Mouse (Mus musculus) CH12.LX (cell line): ENCODE measurements around the gene Ttc25. TPM values are rescaled to one million over a fixed set of nuclear protein-coding genes. Genes with fewer than 3 reads are reported as not detected.

Experiments used
- DNase-seq: peaks from one replicate; pipeline ENCODE4 v3.0.0-alpha.2; 2013; ENCODE audit errors: extremely low read depth
- H3K27ac ChIP-seq: 2 replicates; pipeline ENCODE4 v1.5.1; 2012; ENCODE audit warnings: low read depth, mild to moderate bottlenecking, control low read depth, moderate library complexity; ENCODE audit not compliant: insufficient read depth
- H3K27me3 ChIP-seq: replicated peaks from 2 replicates; pipeline ENCODE3; 2012; ENCODE audit warnings: inconsistent platforms
- H3K36me3 ChIP-seq, 2 experiments: replicated peaks in 1 of 2; 2 replicates each; pipeline versions ENCODE3 to v1.6.1; 2012; ENCODE audit warnings: inconsistent platforms in 1 of 2, low read length in 1 of 2, mild to moderate bottlenecking in 1 of 2, mixed read lengths in 1 of 2, moderate library complexity in 1 of 2; ENCODE audit not compliant: control insufficient read depth in 1 of 2, insufficient read depth in 1 of 2
- H3K4me1 ChIP-seq, 2 experiments: 2 replicates each; pipeline ENCODE4 v1.6.1; 2012; ENCODE audit warnings: inconsistent platforms in 1 of 2, moderate library complexity in 1 of 2; ENCODE audit not compliant: insufficient read depth in 2 of 2, control insufficient read depth in 1 of 2
- H3K4me2 ChIP-seq: 2 replicates; pipeline ENCODE4 v1.6.1; 2012; ENCODE audit warnings: low read depth, mild to moderate bottlenecking, control low read depth; ENCODE audit not compliant: poor library complexity, insufficient read depth, severe bottlenecking
- H3K4me3 ChIP-seq, 3 experiments: fragments of 150-350 bp in 1 of 3; sonication (generic) in 1 of 3; replicated peaks in 1 of 3; 2 replicates each; pipeline versions ENCODE3 to v1.5.1; 2011 to 2012; ENCODE audit warnings: low read depth in 2 of 3, low read length in 2 of 3, mild to moderate bottlenecking in 2 of 3, moderate library complexity in 2 of 3, control low read depth in 1 of 3, improper control_type of control experiment in 1 of 3, inconsistent platforms in 1 of 3, mixed read lengths in 1 of 3; ENCODE audit not compliant: poor library complexity in 1 of 3
- H3K79me2 ChIP-seq: replicated peaks from 2 replicates; pipeline ENCODE4 v1.6.1; 2012; ENCODE audit warnings: mild to moderate bottlenecking, moderate library complexity; ENCODE audit not compliant: control insufficient read depth, poor library complexity, insufficient read depth, severe bottlenecking; ENCODE audit errors: extremely low read depth
- H3K9ac ChIP-seq: 2 replicates; pipeline ENCODE4 v1.6.1; 2012; ENCODE audit warnings: low read depth, mild to moderate bottlenecking, control low read depth, moderate library complexity; ENCODE audit not compliant: insufficient read depth
- H3K9me3 ChIP-seq: replicated peaks from 2 replicates; pipeline ENCODE3; 2012; ENCODE audit warnings: low read length, inconsistent platforms, mixed read lengths
- BHLHE40 ChIP-seq: IDR thresholded peaks from 2 replicates; pipeline ENCODE4 v1.6.1; 2011; ENCODE audit warnings: mild to moderate bottlenecking, low read depth, low read length, improper control_type of control experiment
- CHD1 ChIP-seq: IDR thresholded peaks from 2 replicates; pipeline ENCODE4 v1.6.1; 2012; ENCODE audit warnings: low read depth, low read length, improper control_type of control experiment, inconsistent platforms
- EP300 ChIP-seq: IDR thresholded peaks from 2 replicates; pipeline ENCODE4 v1.6.1; 2011; ENCODE audit warnings: low read length, improper control_type of control experiment
- GABPA ChIP-seq: IDR thresholded peaks from 2 replicates; pipeline ENCODE4 v1.6.1; 2012; ENCODE audit warnings: low read depth, low read length, improper control_type of control experiment, inconsistent platforms; ENCODE audit not compliant: insufficient replicate concordance
- HCFC1 ChIP-seq: IDR thresholded peaks from 2 replicates; pipeline ENCODE4 v1.6.1; 2012; ENCODE audit warnings: low read depth, mild to moderate bottlenecking, inconsistent platforms, low read length, improper control_type of control experiment
- IRF4 ChIP-seq: IDR thresholded peaks from 2 replicates; pipeline ENCODE4 v1.6.1; 2014; ENCODE audit warnings: low read depth, mild to moderate bottlenecking, inconsistent platforms, low read length, improper control_type of control experiment
- JUND ChIP-seq: conservative IDR thresholded peaks from 2 replicates; pipeline ENCODE4 v1.6.1; 2011; ENCODE audit warnings: low read depth, low read length, improper control_type of control experiment
- KAT2A ChIP-seq: IDR thresholded peaks from 2 replicates; pipeline ENCODE4 v1.6.1; 2012; ENCODE audit warnings: low read length, improper control_type of control experiment, inconsistent platforms; ENCODE audit not compliant: insufficient replicate concordance
- MXI1 ChIP-seq: IDR thresholded peaks from 2 replicates; pipeline ENCODE4 v1.6.1; 2011; ENCODE audit warnings: mild to moderate bottlenecking, low read depth, low read length, improper control_type of control experiment
- MYC ChIP-seq: IDR thresholded peaks from 2 replicates; pipeline ENCODE4 v1.6.1; 2011; ENCODE audit warnings: low read depth, mild to moderate bottlenecking, improper control_type of control experiment, low read length
- NELFE ChIP-seq: IDR thresholded peaks from 2 replicates; pipeline ENCODE4 v1.6.1; 2011; ENCODE audit warnings: low read depth, low read length, improper control_type of control experiment
- PAX5 ChIP-seq: IDR thresholded peaks from 2 replicates; pipeline ENCODE4 v1.6.1; 2012; ENCODE audit warnings: low read length, inconsistent platforms, mixed read lengths
- POLR2AphosphoS2 ChIP-seq: IDR thresholded peaks from 2 replicates; pipeline ENCODE4 v1.6.1; 2011; ENCODE audit warnings: low read depth, low read length, improper control_type of control experiment
- RAD21 ChIP-seq: IDR thresholded peaks from 2 replicates; pipeline ENCODE4 v1.6.1; 2011; ENCODE audit warnings: low read depth, mild to moderate bottlenecking, low read length, improper control_type of control experiment, moderate library complexity
- RCOR1 ChIP-seq: conservative IDR thresholded peaks from 2 replicates; pipeline ENCODE4 v1.6.1; 2012; ENCODE audit warnings: low read depth, mild to moderate bottlenecking, inconsistent platforms, low read length, improper control_type of control experiment
- USF1 ChIP-seq: IDR thresholded peaks from 2 replicates; pipeline ENCODE4 v1.6.1; 2014; ENCODE audit warnings: low read depth, mild to moderate bottlenecking, inconsistent platforms, low read length, improper control_type of control experiment
- USF2 ChIP-seq: conservative IDR thresholded peaks from 2 replicates; pipeline ENCODE4 v1.6.1; 2011; ENCODE audit warnings: low read depth, low read length, improper control_type of control experiment
- ZNF384 ChIP-seq: IDR thresholded peaks from 2 replicates; pipeline ENCODE4 v1.6.1; 2012; ENCODE audit warnings: low read depth, low read length, improper control_type of control experiment, inconsistent platforms
- dilution Hi-C: fragments of 300-500 bp; cut with MboI; formaldehyde crosslinking; loops from 2 replicates; pipeline ENCODE4 v1.14.3; 2020; ENCODE audit warnings: low sequenced_read_pairs; ENCODE audit not compliant: extremely low pct_unique_long_range_greater_than_20kb, extremely low pct_ligation_motif_present
- in situ Hi-C: fragments of 300-500 bp; cut with MboI; formaldehyde crosslinking; loops from 3 replicates; pipeline ENCODE4 v1.14.3; 2019; ENCODE audit warnings: low sequenced_read_pairs, low pct_ligation_motif_present, low pct_unique_long_range_greater_than_20kb, mixed read lengths
- polyA plus RNA-seq: library from polyadenylated mRNA; unstranded; fragments of >175 nt; gene quantifications from 2 replicates; pipeline ENCODE4 v1.2.1, GENCODE M21; 2012; ENCODE audit warnings: low read depth; ENCODE audit not compliant: insufficient read length
- total RNA-seq, 2 experiments: library from RNA; depleted of rRNA; stranded (reverse); fragments of 300-350 nt in 1 of 2; fragments of >200 nt in 1 of 2; gene quantifications; 2 replicates each; pipeline ENCODE4 v1.2.3; 2012 to 2014

The Ttc25 gene
- total and polyA plus RNA-seq, 3 experiments, result 0.51 to 12.8 (median 1.3) TPM

GRCm38 (mm10) chr11:100535996-100536395 is 9.4 kb upstream of the Ttc25 start:
- dilution Hi-C loops, result no loop called here
- in situ Hi-C loops, result no loop called here
- no peak for TF ChIP-seq NELFE
- TF ChIP-seq JUND, result no peak
- TF ChIP-seq POLR2AphosphoS2, result no peak
- TF ChIP-seq USF1, result no peak
- TF ChIP-seq MXI1, result no peak
- TF ChIP-seq GABPA, result no peak
- no peak for TF ChIP-seq RCOR1
- no peak for TF ChIP-seq KAT2A
- no peak for TF ChIP-seq EP300
- no peak for TF ChIP-seq IRF4
- TF ChIP-seq ZNF384, result no peak
- no peak for TF ChIP-seq CHD1
- TF ChIP-seq RAD21, result no peak
- Histone ChIP-seq H3K9me3 (peaks cover 17% of the 10 kb centered on the region), H3K4me3 (no peak overlapping the region), H3K9ac (no peak overlapping the region), H3K27ac (no peak overlapping the region), H3K4me1 (peaks cover 0 to 4% of the 10 kb centered on the region in 2 experiments; a peak in 2 of 4 replicates), H3K36me3 (no peaks in the 10 kb centered on the region), H3K79me2 (no peaks in the 10 kb centered on the region), H3K4me2 (no peak overlapping the region), H3K27me3 (peaks cover 19% of the 10 kb centered on the region)
- DNase-seq, result no peak

- Histone ChIP-seq H3K36me3 (no peaks in the 10 kb centered on the region), H3K27ac (no peak overlapping the region), H3K79me2 (no peaks in the 10 kb centered on the region), H3K4me2 (no peak overlapping the region), H3K9me3 (peaks cover 17% of the 10 kb centered on the region), H3K4me3 (no peak overlapping the region), H3K4me1 (peaks cover 0 to 2% of the 10 kb centered on the region in 2 experiments; a peak in 2 of 4 replicates), H3K9ac (no peak overlapping the region), H3K27me3 (peaks cover 19% of the 10 kb centered on the region)
- TF ChIP-seq MYC, result no peak
- TF ChIP-seq USF2, result no peak
- no peak for TF ChIP-seq RAD21
- TF ChIP-seq BHLHE40, result no peak
- no peak for TF ChIP-seq HCFC1
- no peak for TF ChIP-seq PAX5
- no peak for DNase-seq
- dilution Hi-C loops (no loop called here), in situ Hi-C loops (no loop called here)
Observed at GRCm38 (mm10) chr11:100536466-100536865, 8.9 kb upstream of the Ttc25 start.
